Mouse (Mus musculus) gastrocnemius, adult 2 months (tissue): ENCODE data around the gene Dvl3. TPM values are rescaled to one million over a fixed set of nuclear protein-coding genes. Genes with fewer than 3 reads are reported as not detected.
"Not testable (repeated sequence)": the region's sequence is repeated elsewhere in the genome, so short reads cannot be mapped to it uniquely, and the experiment has no call there.

ENCODE experiments used
- DNase-seq: peaks from one replicate; pipeline ENCODE4 v3.0.0; 2022
- H3K27ac ChIP-seq: fragments of 200-600 bp; 2 replicates; pipeline ENCODE4 v1.8.1; 2022; ENCODE audit warnings: mild to moderate bottlenecking
- H3K4me3 ChIP-seq: fragments of 200-600 bp; 2 replicates; pipeline ENCODE4 v1.8.1; 2022; ENCODE audit warnings: mild to moderate bottlenecking, moderate library complexity
- CTCF ChIP-seq: fragments of 200-600 bp; IDR thresholded peaks from 2 replicates; pipeline ENCODE4 v1.8.1; 2022; ENCODE audit warnings: antibody characterized with exemption, mild to moderate bottlenecking, moderate library complexity
- intact Hi-C: fragments of 180-260 bp; cut with DNase I; formaldehyde crosslinking; loops from one replicate; pipeline ENCODE4 v1.15.1; 2025
- total RNA-seq, 2 experiments: library from RNA; stranded (reverse); gene quantifications; 2 replicates each; pipeline ENCODE4 v1.2.3; 2021

Dvl3 gene
- total RNA-seq, 2 experiments from 2014 or later: 30.7 to 31.3 TPM

GRCm38 (mm10) chr16:20485061-20485460 lies 31.7 kb upstream of the Dvl3 start:
- intact Hi-C loops: no loop called here
- H3K4me3 ChIP-seq: no peak overlapping the region
- no peak overlapping the region for H3K27ac ChIP-seq
- no peak for DNase-seq
- no peak for TF ChIP-seq CTCF

- no peak overlapping the region for H3K4me3 ChIP-seq
- TF ChIP-seq CTCF: no peak
- intact Hi-C loops: no loop called here
- no peak overlapping the region for H3K27ac ChIP-seq
- no peak for DNase-seq
Measured at GRCm38 (mm10) chr16:20486048-20486447, 30.7 kb upstream of the Dvl3 start.

- H3K27ac ChIP-seq: no peak overlapping the region
- intact Hi-C loops: no loop called here
- no peak overlapping the region for H3K4me3 ChIP-seq
- no peak for TF ChIP-seq CTCF
- no peak for DNase-seq
Measured at GRCm38 (mm10) chr16:20488151-20488550, 28.6 kb upstream of the Dvl3 start.

GRCm38 (mm10) chr16:20488751-20489150 lies 28.0 kb upstream of the Dvl3 start:
- intact Hi-C loops, H3K4me3 ChIP-seq, H3K27ac ChIP-seq, DNase-seq: not testable (repeated sequence)

GRCm38 (mm10) chr16:20489233-20489632 lies 27.5 kb upstream of the Dvl3 start:
- intact Hi-C loops: no loop called here
- DNase-seq: no peak
- H3K4me3 ChIP-seq: no peak overlapping the region
- no peak overlapping the region for H3K27ac ChIP-seq
- no peak for TF ChIP-seq CTCF

GRCm38 (mm10) chr16:20490581-20490980 lies 26.2 kb upstream of the Dvl3 start:
- no peak for TF ChIP-seq CTCF
- intact Hi-C loops: no loop called here
- DNase-seq: no peak
- no peak overlapping the region for H3K4me3 ChIP-seq
- no peak overlapping the region for H3K27ac ChIP-seq

- no peak for DNase-seq
- Histone ChIP-seq H3K4me3 (no peak overlapping the region), H3K27ac (no peak overlapping the region)
- TF ChIP-seq CTCF: no peak
- intact Hi-C loops: no loop called here
Measured at GRCm38 (mm10) chr16:20491301-20491700, 25.5 kb upstream of the Dvl3 start.

- intact Hi-C loops: no loop called here
- Histone ChIP-seq H3K27ac (no peak overlapping the region), H3K4me3 (no peak overlapping the region)
- TF ChIP-seq CTCF: no peak
- no peak for DNase-seq
Measured at GRCm38 (mm10) chr16:20493452-20493851, 23.3 kb upstream of the Dvl3 start.

- Histone ChIP-seq H3K4me3 (peak overlapping the region; percentile 74), H3K27ac (peak overlapping the region; percentile 70)
- peak; percentile 56 for DNase-seq
- TF ChIP-seq CTCF: peak; percentile 90; the same call in 1 of the 2 replicates
- intact Hi-C loops: loop anchor here (1.0 to 5.0 kb wide), 3 partner anchors 50 to 265 kb away; partner anchors contain the start of gene Abcf3
Measured at GRCm38 (mm10) chr16:20496671-20497600, 19.8 kb upstream of the Dvl3 start.

GRCm38 (mm10) chr16:20497980-20498676 lies 18.7 kb upstream of the Dvl3 start:
- Histone ChIP-seq H3K27ac (peak overlapping the region; percentile 93), H3K4me3 (peak overlapping the region; percentile 99)
- intact Hi-C loops: loop anchor here (5.0 kb wide), 2 partner anchors 49 to 264 kb away; partner anchors contain the start of gene Abcf3
- TF ChIP-seq CTCF: no peak
- DNase-seq: no peak

GRCm38 (mm10) chr16:20498677-20499475 lies 17.9 kb upstream of the Dvl3 start, which contains the start of gene Eif2b5:
Gene Eif2b5, plus strand, starts transcription at chr16:20498817.
- DNase-seq: peak; percentile 94
- Histone ChIP-seq H3K4me3 (peak within 1 kb of the TSS; percentile 99), H3K27ac (peak within 1 kb of the TSS; percentile 93)
- no peak for TF ChIP-seq CTCF
- intact Hi-C loops: loop anchor here (5.0 kb wide), 2 partner anchors 48 to 263 kb away; partner anchors contain the start of gene Abcf3

- Histone ChIP-seq H3K4me3 (no peak overlapping the region), H3K27ac (no peak overlapping the region)
- intact Hi-C loops: no loop called here
- TF ChIP-seq CTCF: no peak
- DNase-seq: no peak
Measured at GRCm38 (mm10) chr16:20506000-20506399, 10.8 kb upstream of the Dvl3 start.
